Mouse (Mus musculus): ENCODE results near the gene Bag5. TPM values are rescaled to one million over a fixed set of nuclear protein-coding genes. Genes with fewer than 3 reads are reported as not detected.
A peak's percentile ranks its signal among the peaks of the same experiment; 100 is the strongest.

The Bag5 gene
- polyA plus RNA-seq, 1 experiment from 2014 or later: 45.7 TPM

DNA sequence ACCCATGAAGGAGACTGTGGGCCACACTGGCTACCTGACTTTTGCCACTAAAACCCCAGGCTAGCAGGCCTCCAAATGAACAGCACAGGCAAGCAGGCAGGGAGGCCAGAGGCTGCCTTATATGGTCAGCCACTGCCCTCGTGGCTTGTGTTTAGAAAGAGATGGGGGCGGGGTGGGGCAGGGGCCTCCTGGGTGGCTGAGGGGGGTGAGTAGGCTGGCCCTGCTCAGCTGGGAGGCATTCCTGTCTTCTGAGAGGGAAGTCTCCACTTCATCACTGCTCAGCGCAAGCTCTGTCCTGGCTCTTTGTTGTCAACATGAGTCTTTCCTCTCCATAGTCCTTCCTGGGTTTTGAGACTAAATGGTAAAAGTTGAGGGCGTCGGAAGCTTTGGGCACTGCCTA, 30.3 kb downstream of the Bag5 start:
- no peak overlapping the region for H3K27ac ChIP-seq

DNA sequence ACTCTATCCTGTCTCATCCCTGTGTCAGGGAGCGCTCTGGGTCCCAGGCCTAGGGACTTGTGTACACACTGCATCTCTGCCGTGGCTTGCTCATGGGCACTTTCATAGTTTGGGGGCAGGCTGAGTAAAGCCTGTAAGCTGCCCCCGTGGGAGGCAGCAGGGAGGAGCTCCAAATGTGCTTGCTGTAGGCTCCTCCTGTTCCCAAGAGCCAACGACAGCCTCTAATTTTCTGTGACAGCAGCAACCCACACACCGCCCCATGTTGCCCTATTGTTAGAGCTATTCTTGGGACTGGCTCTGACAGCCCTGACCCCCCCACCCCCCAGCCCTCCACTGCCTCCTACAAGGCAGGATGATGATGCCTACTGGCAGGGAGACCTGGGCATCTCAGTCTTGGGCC, 31.1 kb downstream of the Bag5 start:
- 68% methylated on average over 5 of the region's 5 CpGs for whole genome bisulfite sequencing
- no peak for TF ChIP-seq CTCF (IDR thresholded peaks at IDR 0.05; ENCODE audit: low read depth)
- Histone ChIP-seq H3K36me3 (ENCODE audit: insufficient read depth, low read length) (0 out of 2 replicates have a peak, but pooled peaks cover 3% of the 10 kb centered on the region), H3K27ac (no peak overlapping the region), H3K4me3 (replicated peaks; ENCODE audit: low read depth, low read length) (no peak overlapping the region), H3K9me3 (replicated peaks; ENCODE audit: low read length) (no peaks in the 10 kb centered on the region), H3K4me2 (ENCODE audit: low read length) (no peak overlapping the region), H3K27me3 (ENCODE audit: insufficient read depth, low read length) (no peaks in the 10 kb centered on the region), H3K9ac (ENCODE audit: low read depth, low read length) (no peak overlapping the region), H3K4me1 (replicated peaks; ENCODE audit: insufficient read depth, low read length) (peaks cover 8% of the 10 kb centered on the region; the same call in 1 of the 2 replicates)
- DNase-seq (ENCODE audit: low spot score) (no peak), ATAC-seq (replicated peaks; ENCODE audit: low FRiP score, low read depth) (no peak)

More for the DNA sequence above, 30.3 kb downstream of the Bag5 start:
- Histone ChIP-seq H3K36me3 (ENCODE audit: insufficient read depth, low read length) (0 out of 2 replicates have a peak, but pooled peaks cover 3% of the 10 kb centered on the region), H3K27me3 (ENCODE audit: insufficient read depth, low read length) (no peaks in the 10 kb centered on the region), H3K4me3 (replicated peaks; ENCODE audit: low read depth, low read length) (no peak overlapping the region), H3K4me1 (replicated peaks; ENCODE audit: insufficient read depth, low read length) (peaks cover 10% of the 10 kb centered on the region), H3K9ac (ENCODE audit: low read depth, low read length) (no peak overlapping the region), H3K9me3 (replicated peaks; ENCODE audit: low read length) (no peaks in the 10 kb centered on the region), H3K4me2 (ENCODE audit: low read length) (no peak overlapping the region)
- WGBS: 66% methylated on average over 5 of the region's 5 CpGs
- ATAC-seq (replicated peaks; ENCODE audit: low FRiP score, low read depth): no peak
- TF ChIP-seq CTCF (IDR thresholded peaks at IDR 0.05; ENCODE audit: low read depth): no peak
- no peak for DNase-seq (ENCODE audit: low spot score)

DNA sequence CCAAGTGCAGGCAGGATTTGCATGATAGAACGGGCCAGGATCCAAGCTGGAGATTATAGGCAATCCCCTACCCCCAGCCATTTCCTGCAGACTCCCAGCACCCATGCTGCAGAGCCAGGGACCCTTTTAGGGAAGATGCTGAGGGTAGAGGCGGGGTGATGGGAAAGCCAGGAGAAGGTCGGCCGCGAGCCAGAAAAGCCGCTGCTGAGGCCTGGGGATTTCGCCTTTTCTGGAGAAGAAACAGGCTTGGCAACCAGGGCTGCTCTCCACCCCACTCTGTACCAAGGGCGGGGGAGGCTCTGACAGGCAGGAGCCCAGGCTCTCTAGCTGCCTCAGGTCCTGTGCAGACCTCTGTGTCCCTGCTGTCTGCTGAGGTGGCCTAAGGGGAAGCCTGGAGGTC, 31.8 kb downstream of the Bag5 start:
- Histone ChIP-seq H3K9me3 (replicated peaks; ENCODE audit: low read length) (no peaks in the 10 kb centered on the region), H3K27me3 (ENCODE audit: insufficient read depth, low read length) (no peaks in the 10 kb centered on the region), H3K9ac (ENCODE audit: low read depth, low read length) (no peak overlapping the region), H3K27ac (no peak overlapping the region), H3K4me1 (replicated peaks; ENCODE audit: insufficient read depth, low read length) (peaks cover 6% of the 10 kb centered on the region; the same call in 1 of the 2 replicates), H3K4me2 (ENCODE audit: low read length) (no peak overlapping the region), H3K36me3 (ENCODE audit: insufficient read depth, low read length) (0 out of 2 replicates have a peak, but pooled peaks cover 3% of the 10 kb centered on the region), H3K4me3 (replicated peaks; ENCODE audit: low read depth, low read length) (no peak overlapping the region)
- TF ChIP-seq CTCF (IDR thresholded peaks at IDR 0.05; ENCODE audit: low read depth): no peak
- DNase-seq (ENCODE audit: low spot score) (no peak), ATAC-seq (replicated peaks; ENCODE audit: low FRiP score, low read depth) (no peak)
- 84% methylated on average over 8 of the region's 8 CpGs for WGBS

DNA sequence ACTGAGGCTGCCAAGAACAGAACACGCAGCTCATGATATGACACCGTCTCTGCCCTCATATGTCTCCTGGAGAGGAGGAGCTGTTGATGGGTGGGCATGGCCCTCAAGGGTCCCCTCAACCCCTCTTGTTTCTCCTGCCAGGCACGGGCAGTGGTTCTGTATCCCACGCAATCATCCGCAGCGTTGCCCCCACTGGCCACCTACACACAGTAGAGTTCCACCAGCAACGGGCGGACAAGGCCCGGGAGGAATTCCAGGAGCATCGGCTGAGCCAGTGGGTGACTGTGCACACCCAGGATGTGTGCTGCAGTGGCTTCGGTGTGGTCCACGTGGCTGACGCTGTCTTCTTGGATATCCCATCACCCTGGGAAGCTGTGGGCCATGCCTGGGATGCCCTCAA, 32.4 kb downstream of the Bag5 start:
- no peak for TF ChIP-seq CTCF (IDR thresholded peaks at IDR 0.05; ENCODE audit: low read depth)
- no peak overlapping the region for H3K27ac ChIP-seq

DNA sequence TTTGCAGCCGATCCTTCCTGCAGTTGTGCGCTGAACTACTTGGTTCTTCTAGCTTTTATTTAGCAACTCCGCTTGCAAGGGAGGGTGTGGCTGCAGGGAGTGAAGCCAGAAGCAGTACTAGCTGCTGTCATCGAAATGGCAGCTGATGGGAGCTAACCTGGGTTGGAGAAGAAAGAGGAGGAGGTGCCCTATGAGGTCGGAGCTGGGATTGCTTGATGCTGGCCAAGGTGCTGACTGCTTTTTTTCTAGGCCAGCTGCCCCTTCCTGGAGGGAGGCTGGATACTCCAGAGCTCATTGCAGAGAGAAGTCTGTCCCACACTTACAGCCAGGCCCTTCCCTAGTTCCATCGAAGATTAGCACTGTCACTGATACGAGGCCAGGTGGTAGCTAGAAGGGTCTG, 34.1 kb downstream of the Bag5 start:
- peak overlapping the region; percentile 59; the same call in 1 of the 2 replicates for H3K9ac ChIP-seq (ENCODE audit: low read depth, low read length)
- H3K9me3 ChIP-seq (replicated peaks; ENCODE audit: low read length): no peaks in the 10 kb centered on the region
- peaks cover 2% of the 10 kb centered on the region; the same call in 1 of the 2 replicates for H3K27me3 ChIP-seq (ENCODE audit: insufficient read depth, low read length)
- no peak for DNase-seq (ENCODE audit: low spot score)
- H3K4me2 ChIP-seq (ENCODE audit: low read length): peak overlapping the region; percentile 88
- peak overlapping the region; percentile 89 for H3K4me3 ChIP-seq (replicated peaks; ENCODE audit: low read depth, low read length)
- H3K36me3 ChIP-seq (ENCODE audit: insufficient read depth, low read length): 0 out of 2 replicates have a peak, but pooled peaks cover under 1% of the 10 kb centered on the region
- no peak overlapping the region for H3K27ac ChIP-seq
- no peak for TF ChIP-seq CTCF (IDR thresholded peaks at IDR 0.05; ENCODE audit: low read depth)
- ATAC-seq (replicated peaks; ENCODE audit: low FRiP score, low read depth): no peak
- WGBS: 49% methylated on average over 7 of the region's 7 CpGs
- H3K4me1 ChIP-seq (replicated peaks; ENCODE audit: insufficient read depth, low read length): peaks cover 6% of the 10 kb centered on the region; the same call in 1 of the 2 replicates

More for the DNA sequence above, 32.4 kb downstream of the Bag5 start:
- 0 out of 2 replicates have a peak, but pooled peaks cover 3% of the 10 kb centered on the region for H3K36me3 ChIP-seq (ENCODE audit: insufficient read depth, low read length)
- H3K4me2 ChIP-seq (ENCODE audit: low read length): no peak overlapping the region
- no peak overlapping the region for H3K9ac ChIP-seq (ENCODE audit: low read depth, low read length)
- ATAC-seq (replicated peaks; ENCODE audit: low FRiP score, low read depth): no peak
- H3K4me1 ChIP-seq (replicated peaks; ENCODE audit: insufficient read depth, low read length): peaks cover 6% of the 10 kb centered on the region; the same call in 1 of the 2 replicates
- 97% methylated on average over 13 of the region's 13 CpGs for WGBS
- H3K27me3 ChIP-seq (ENCODE audit: insufficient read depth, low read length): no peaks in the 10 kb centered on the region
- H3K4me3 ChIP-seq (replicated peaks; ENCODE audit: low read depth, low read length): no peak overlapping the region
- H3K9me3 ChIP-seq (replicated peaks; ENCODE audit: low read length): no peaks in the 10 kb centered on the region
- DNase-seq (ENCODE audit: low spot score): no peak

DNA sequence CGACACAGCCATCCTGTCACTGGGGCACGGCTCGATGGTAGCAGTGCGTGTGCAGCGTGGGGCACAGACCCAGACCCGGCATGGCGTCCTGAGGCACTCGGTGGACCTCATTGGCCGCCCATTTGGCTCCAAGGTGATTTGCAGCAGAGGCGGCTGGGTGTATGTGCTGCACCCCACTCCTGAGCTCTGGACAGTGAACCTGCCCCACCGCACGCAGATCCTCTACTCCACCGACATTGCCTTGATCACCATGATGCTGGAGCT, 34.5 kb downstream of the Bag5 start:
- no peaks in the 10 kb centered on the region for H3K36me3 ChIP-seq (ENCODE audit: insufficient read depth, low read length)
- H3K9me3 ChIP-seq (replicated peaks; ENCODE audit: low read length): no peaks in the 10 kb centered on the region
- DNase-seq (ENCODE audit: low spot score) (no peak), ATAC-seq (replicated peaks; ENCODE audit: low FRiP score, low read depth) (no peak)
- H3K4me3 ChIP-seq (replicated peaks; ENCODE audit: low read depth, low read length): peak overlapping the region; percentile 89
- TF ChIP-seq CTCF (IDR thresholded peaks at IDR 0.05; ENCODE audit: low read depth): no peak
- H3K4me1 ChIP-seq (replicated peaks; ENCODE audit: insufficient read depth, low read length): peaks cover 6% of the 10 kb centered on the region; the same call in 1 of the 2 replicates
- peak overlapping the region; percentile 88 for H3K4me2 ChIP-seq (ENCODE audit: low read length)
- 3% methylated on average over 13 of the region's 13 CpGs for WGBS
- H3K27ac ChIP-seq: no peak overlapping the region
- H3K27me3 ChIP-seq (ENCODE audit: insufficient read depth, low read length): peaks cover 6% of the 10 kb centered on the region; the same call in 1 of the 2 replicates
- peak overlapping the region; percentile 59 for H3K9ac ChIP-seq (ENCODE audit: low read depth, low read length)

Data from kidney, postnatal 0 days (tissue).